Mouse (Mus musculus): ENCODE data around the gene Prss34. TPM values are rescaled to one million over a fixed set of nuclear protein-coding genes. Genes with fewer than 3 reads are reported as not detected.

The Prss34 gene
- polyA plus RNA-seq (2016; fragmentation: Nextera tagmentation; extraction: Ambion mirVana) = not detected in 2 replicates

GRCm38 (mm10) chr17:25298094-25298493 lies at the start of gene Prss34:
Gene Prss34, plus strand, starts transcription at chr17:25298394.
- Histone ChIP-seq H3K36me3 (no peaks in the 10 kb centered on the region), H3K4me1 (no peaks in the 10 kb centered on the region), H3K27me3 (ENCODE audit: low read depth, poor library complexity, severe bottlenecking) (no peaks in the 10 kb centered on the region), H3K27ac (replicated peaks) (no peak within 1 kb of the TSS), H3K4me3 (no peak within 1 kb of the TSS), H3K9me3 (replicated peaks) (no peaks in the 10 kb centered on the region)
- no peak for DNase-seq (ENCODE audit: low spot score)
- WGBS = 87% methylated on average over 5 of the region's 5 CpGs

DNA sequence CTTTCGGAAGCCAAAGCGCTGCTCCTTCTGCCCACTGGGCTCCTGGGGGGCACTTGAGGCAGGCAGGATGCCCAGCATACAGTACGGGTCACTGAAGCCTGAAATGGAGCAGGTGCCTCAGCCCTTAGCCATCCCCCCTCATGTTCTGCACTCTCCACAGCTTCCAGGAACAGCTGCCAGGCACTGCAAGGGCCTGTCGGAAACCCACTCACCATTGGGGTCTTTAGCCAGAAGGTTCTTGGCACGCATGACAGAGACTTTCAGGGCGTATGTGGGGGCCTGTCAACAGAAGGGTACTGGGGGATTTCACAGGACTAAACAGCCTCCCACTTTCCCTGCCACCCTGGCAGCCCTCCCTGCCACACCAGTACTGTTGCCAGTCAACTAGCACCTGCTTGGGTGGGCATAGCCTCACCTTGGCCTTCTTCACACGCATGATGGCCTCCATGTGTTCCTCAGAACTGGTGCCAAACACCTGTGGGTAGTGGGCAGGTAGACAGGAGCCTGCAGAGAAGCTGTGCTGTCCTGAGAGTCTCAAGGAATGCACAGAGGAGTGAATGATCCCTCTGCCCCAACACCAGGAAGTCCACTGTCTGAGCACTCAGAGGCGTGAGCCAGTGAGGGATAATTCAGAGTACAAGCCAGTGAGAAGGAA lies 47.9 kb upstream of the Prss34 start:
- H3K4me1 ChIP-seq = peaks cover 39% of the 10 kb centered on the region
- no peaks in the 10 kb centered on the region for H3K9me3 ChIP-seq (replicated peaks)
- WGBS = 84% methylated on average over 8 of the region's 8 CpGs
- H3K27me3 ChIP-seq (ENCODE audit: low read depth, poor library complexity, severe bottlenecking) = peaks cover 25% of the 10 kb centered on the region
- no peak overlapping the region for H3K27ac ChIP-seq (replicated peaks)
- no peak overlapping the region for H3K4me3 ChIP-seq
- H3K36me3 ChIP-seq = peaks cover 10% of the 10 kb centered on the region
- no peak for DNase-seq (ENCODE audit: low spot score)

- no peaks in the 10 kb centered on the region for H3K9me3 ChIP-seq (replicated peaks)
- no peaks in the 10 kb centered on the region for H3K36me3 ChIP-seq
- H3K4me3 ChIP-seq = peak overlapping the region; percentile 23; the same call in 1 of the 2 replicates
- WGBS = 22% methylated on average over 3 of the region's 3 CpGs
- peaks cover 46% of the 10 kb centered on the region for H3K27me3 ChIP-seq (ENCODE audit: low read depth, poor library complexity, severe bottlenecking)
- H3K27ac ChIP-seq (replicated peaks) = peak overlapping the region; percentile 55; the same call in 1 of the 2 replicates
- peaks cover 52% of the 10 kb centered on the region for H3K4me1 ChIP-seq
- peak; percentile 70 for DNase-seq (ENCODE audit: low spot score)
Measured at GRCm38 (mm10) chr17:25252643-25253042, 45.6 kb upstream of the Prss34 start.

GRCm38 (mm10) chr17:25253760-25254159 lies 44.4 kb upstream of the Prss34 start:
- H3K4me1 ChIP-seq = peaks cover 59% of the 10 kb centered on the region

DNA sequence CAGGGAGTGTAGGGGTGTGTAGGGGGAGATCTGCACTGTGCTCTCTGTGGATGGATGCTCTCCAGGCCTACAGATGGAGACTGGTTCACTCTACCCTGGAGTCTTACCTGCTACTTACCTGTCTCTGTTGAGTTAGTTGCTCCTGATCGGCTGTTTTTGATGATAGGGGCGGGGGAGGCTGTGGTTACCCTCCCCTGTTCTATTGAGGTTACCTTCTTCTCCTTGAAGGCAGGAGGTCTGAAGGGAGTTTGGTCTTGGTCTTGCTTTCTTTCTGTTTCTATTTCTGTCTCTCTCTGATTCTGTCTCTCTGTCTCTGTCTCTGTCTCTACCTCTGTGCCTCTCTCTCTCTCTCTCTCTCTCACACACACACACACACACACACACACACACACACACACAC lies 43.1 kb upstream of the Prss34 start:
- WGBS = 74% methylated on average over 2 of the region's 2 CpGs
- Histone ChIP-seq H3K27me3 (ENCODE audit: low read depth, poor library complexity, severe bottlenecking) (peaks cover 46% of the 10 kb centered on the region), H3K9me3 (replicated peaks) (no peaks in the 10 kb centered on the region), H3K27ac (replicated peaks) (no peak overlapping the region), H3K36me3 (peaks cover 19% of the 10 kb centered on the region), H3K4me3 (0 out of 2 replicates have a peak overlapping the region, but pooled peaks have one; percentile 53), H3K4me1 (peaks cover 62% of the 10 kb centered on the region)
- no peak for DNase-seq (ENCODE audit: low spot score)

More at GRCm38 (mm10) chr17:25253760-25254159, 44.4 kb upstream of the Prss34 start:
- H3K27ac ChIP-seq (replicated peaks) = peak overlapping the region; percentile 55
- peaks cover 46% of the 10 kb centered on the region for H3K27me3 ChIP-seq (ENCODE audit: low read depth, poor library complexity, severe bottlenecking)
- 20% methylated on average over 10 of the region's 10 CpGs for WGBS
- no peaks in the 10 kb centered on the region for H3K9me3 ChIP-seq (replicated peaks)
- peaks cover 5% of the 10 kb centered on the region for H3K36me3 ChIP-seq
- peak overlapping the region; percentile 24; the same call in 1 of the 2 replicates for H3K4me3 ChIP-seq
- DNase-seq (ENCODE audit: low spot score) = peak; percentile 52

DNA sequence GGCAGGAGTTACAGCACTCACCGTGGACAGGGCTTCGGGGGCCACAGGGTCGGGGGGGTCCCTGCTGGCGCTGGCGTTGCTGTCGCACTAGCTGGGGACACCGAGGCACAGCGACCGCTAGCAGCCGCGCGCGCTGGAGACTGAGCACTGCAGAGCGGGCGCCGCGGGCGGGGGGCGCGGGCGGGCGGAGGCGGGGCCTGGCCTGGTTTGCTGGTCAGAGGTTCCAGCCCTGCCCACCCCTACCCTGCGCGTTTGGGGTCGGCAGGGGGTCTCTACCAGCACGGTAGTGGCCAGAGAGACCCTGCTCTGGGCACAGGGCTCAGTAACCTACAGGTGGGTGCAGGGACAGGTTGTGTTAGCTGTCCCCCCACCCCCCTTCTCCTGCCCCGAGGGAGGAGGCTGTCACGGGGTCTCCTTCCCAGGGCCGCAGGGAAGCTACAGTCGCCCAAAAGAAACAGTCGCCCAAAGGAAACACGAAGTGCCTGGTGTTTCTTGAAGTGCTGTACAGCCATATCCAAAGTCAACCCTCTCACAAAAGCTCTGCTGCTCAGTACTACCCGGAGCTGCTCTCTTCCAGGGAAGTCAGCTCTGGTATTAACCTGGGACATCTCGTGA lies 41.9 kb upstream of the Prss34 start, which contains the start of gene Baiap3:
TSS of gene Baiap3 (minus strand) at position 225 of the 615 bp plus-strand sequence.
- H3K4me1 ChIP-seq = peaks cover 62% of the 10 kb centered on the region
- peaks cover 26% of the 10 kb centered on the region for H3K36me3 ChIP-seq
- no peaks in the 10 kb centered on the region for H3K9me3 ChIP-seq (replicated peaks)
- peak; percentile 58 for DNase-seq (ENCODE audit: low spot score)
- WGBS = 4% methylated on average over 33 of the region's 35 CpGs
- H3K4me3 ChIP-seq = peak within 1 kb of the TSS; percentile 53
- peak within 1 kb of the TSS; percentile 50; the same call in 1 of the 2 replicates for H3K27ac ChIP-seq (replicated peaks)
- peaks cover 46% of the 10 kb centered on the region for H3K27me3 ChIP-seq (ENCODE audit: low read depth, poor library complexity, severe bottlenecking)

DNA sequence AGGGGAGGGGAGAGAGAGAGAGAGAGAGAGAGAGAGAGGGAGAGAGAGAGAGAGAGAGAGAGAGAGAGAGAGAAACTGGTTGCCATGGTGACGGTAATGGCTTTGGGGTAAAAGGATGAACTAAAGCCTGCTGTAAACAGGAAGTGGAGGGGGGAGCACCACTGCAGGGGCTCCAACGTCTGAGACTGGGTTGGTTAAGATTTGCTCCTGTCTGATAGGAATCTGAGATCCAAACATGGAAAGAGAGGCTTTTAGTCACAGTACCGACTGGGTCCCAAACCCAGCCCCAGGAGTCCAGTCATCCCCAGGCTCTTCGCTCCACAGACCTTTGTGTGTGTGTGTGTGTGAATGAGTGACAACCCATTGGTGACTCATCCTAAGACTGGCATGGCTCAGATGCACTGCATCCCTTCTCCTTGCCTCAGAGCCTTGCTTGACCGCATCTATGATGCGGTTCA lies 40.4 kb upstream of the Prss34 start:
- H3K27me3 ChIP-seq (ENCODE audit: low read depth, poor library complexity, severe bottlenecking) = peaks cover 43% of the 10 kb centered on the region
- H3K27ac ChIP-seq (replicated peaks) = no peak overlapping the region
- H3K4me1 ChIP-seq = peaks cover 51% of the 10 kb centered on the region
- peaks cover 32% of the 10 kb centered on the region for H3K36me3 ChIP-seq
- DNase-seq (ENCODE audit: low spot score) = no peak
- H3K4me3 ChIP-seq = no peak overlapping the region
- no peaks in the 10 kb centered on the region for H3K9me3 ChIP-seq (replicated peaks)
- 57% methylated on average over 6 of the region's 6 CpGs for WGBS

DNA sequence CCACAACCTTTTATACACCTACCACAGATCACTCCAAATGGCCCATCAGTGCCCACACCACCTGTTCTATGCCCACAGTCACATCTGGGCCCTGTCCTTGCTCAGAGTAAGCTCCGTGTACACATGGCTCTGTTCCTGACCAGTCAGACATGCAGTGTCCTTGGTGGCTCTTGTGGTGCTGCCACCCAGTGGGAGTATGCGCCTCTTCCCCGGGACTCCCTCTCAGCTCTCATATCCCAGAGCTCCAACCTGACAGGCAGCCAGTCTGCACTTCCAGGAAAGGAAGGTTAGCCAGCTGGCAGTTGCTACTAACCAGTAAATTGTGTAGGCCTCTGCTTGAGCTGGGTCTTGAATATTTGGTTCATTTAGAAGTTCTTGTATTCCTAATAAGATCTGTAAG lies 33.7 kb upstream of the Prss34 start:
- no peak overlapping the region for H3K27ac ChIP-seq (replicated peaks)
- H3K36me3 ChIP-seq = peaks cover 86% of the 10 kb centered on the region
- no peak overlapping the region for H3K4me3 ChIP-seq
- no peaks in the 10 kb centered on the region for H3K27me3 ChIP-seq (ENCODE audit: low read depth, poor library complexity, severe bottlenecking)
- no peak for DNase-seq (ENCODE audit: low spot score)
- H3K9me3 ChIP-seq (replicated peaks) = no peaks in the 10 kb centered on the region
- H3K4me1 ChIP-seq = peaks cover 6% of the 10 kb centered on the region
- 82% methylated on average over 3 of the region's 3 CpGs for WGBS

- Histone ChIP-seq H3K4me1 (peaks cover 41% of the 10 kb centered on the region), H3K27me3 (ENCODE audit: low read depth, poor library complexity, severe bottlenecking) (no peaks in the 10 kb centered on the region), H3K9me3 (replicated peaks) (no peaks in the 10 kb centered on the region), H3K36me3 (peaks cover 62% of the 10 kb centered on the region), H3K27ac (replicated peaks) (no peak overlapping the region), H3K4me3 (peak overlapping the region; percentile 99)
- WGBS = 87% methylated on average over 2 of the region's 2 CpGs
- no peak for DNase-seq (ENCODE audit: low spot score)
Measured at GRCm38 (mm10) chr17:25270795-25271335, 27.3 kb upstream of the Prss34 start.

- 1% methylated on average over 10 of the region's 10 CpGs for WGBS
- Histone ChIP-seq H3K36me3 (peaks cover 47% of the 10 kb centered on the region), H3K4me1 (peaks cover 41% of the 10 kb centered on the region), H3K27ac (replicated peaks) (peak overlapping the region; percentile 99), H3K4me3 (peak overlapping the region; percentile 99), H3K9me3 (replicated peaks) (no peaks in the 10 kb centered on the region), H3K27me3 (ENCODE audit: low read depth, poor library complexity, severe bottlenecking) (no peaks in the 10 kb centered on the region)
- no peak for DNase-seq (ENCODE audit: low spot score)
Measured at GRCm38 (mm10) chr17:25272326-25272725, 25.9 kb upstream of the Prss34 start.

DNA sequence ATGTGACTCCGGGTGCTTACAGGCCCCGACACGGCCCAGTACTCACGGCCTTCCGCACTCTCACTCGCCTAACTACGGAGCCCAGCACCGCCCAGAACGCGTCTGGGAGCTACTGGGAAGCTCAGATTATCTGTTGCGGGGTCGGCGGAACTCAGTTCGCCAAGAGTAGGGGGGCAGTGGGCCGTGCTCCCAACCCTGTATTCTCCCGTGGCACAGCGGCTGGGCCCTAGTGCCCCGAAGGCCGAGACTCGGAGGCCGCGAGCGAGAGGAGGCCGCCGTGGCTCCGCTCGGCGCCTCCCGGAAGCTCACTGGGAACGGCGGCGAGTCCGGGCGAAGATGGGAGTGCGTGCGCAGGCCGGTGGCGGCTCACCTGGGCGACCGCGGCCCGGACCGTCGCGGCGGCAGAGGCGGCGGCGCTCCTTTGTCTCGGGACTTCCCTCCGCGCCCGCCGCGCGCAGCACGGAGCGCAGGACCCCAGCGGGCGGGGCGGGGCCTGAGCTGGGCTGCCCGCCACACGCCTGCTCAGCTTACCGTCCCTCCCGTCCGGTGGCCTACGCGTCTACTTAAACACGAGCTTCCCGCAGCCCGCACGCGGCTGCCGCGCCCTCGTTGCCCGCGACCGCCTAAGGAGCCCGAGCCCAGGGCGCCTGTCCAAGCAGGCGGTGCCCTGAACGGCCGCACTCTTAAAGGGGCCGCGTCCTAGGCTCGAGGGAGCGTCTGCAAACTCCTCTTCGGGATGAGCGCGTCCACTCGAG lies 25.1 kb upstream of the Prss34 start:
- Histone ChIP-seq H3K4me1 (peaks cover 41% of the 10 kb centered on the region), H3K4me3 (peak overlapping the region; percentile 99), H3K27me3 (ENCODE audit: low read depth, poor library complexity, severe bottlenecking) (no peaks in the 10 kb centered on the region), H3K9me3 (replicated peaks) (no peaks in the 10 kb centered on the region), H3K27ac (replicated peaks) (peak overlapping the region; percentile 99), H3K36me3 (peaks cover 39% of the 10 kb centered on the region)
- peak; percentile 92 for DNase-seq (ENCODE audit: low spot score)
- WGBS = under 1% methylated on average over 92 of the region's 92 CpGs

DNA sequence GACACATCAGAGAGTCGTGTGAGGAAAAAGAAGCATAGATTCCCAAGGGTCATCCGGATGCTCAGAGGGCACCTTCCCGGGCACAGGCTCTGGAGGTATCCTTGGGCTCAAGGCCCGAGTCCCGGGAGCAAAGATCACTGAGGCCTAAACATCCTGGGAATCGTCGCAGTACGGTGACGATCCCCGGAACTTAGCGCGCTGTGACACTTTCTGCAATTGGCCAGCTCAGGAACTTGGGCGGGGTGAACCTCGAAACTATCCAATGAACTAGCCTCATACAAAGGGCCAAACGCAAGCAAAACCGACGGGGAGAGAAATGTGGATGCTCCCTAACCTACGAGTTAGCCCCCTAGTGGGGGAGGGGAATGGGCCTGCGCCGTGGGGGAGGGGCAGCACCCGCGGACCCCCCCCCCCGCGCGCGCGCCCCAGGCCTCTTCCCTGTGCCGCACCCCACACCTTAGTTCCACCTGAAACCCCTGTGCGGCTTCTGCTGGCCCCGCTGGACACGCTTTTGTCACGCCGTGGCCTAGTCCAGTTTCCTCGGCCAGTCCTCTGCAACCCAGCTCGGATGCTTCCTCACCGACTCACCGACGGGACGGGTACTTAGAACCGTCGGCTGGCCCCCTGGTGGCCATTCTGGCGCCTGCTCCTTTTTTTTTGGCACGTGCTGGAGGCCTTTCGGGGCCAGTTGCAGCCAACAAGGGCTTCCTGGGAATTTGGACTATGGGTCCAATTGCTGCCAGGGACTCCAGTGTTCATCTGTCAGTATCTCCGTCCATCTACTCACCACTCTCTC lies 24.3 kb upstream of the Prss34 start:
- no peaks in the 10 kb centered on the region for H3K9me3 ChIP-seq (replicated peaks)
- peak overlapping the region; percentile 99 for H3K27ac ChIP-seq (replicated peaks)
- DNase-seq (ENCODE audit: low spot score) = peak; percentile 95
- H3K36me3 ChIP-seq = peaks cover 31% of the 10 kb centered on the region
- H3K4me3 ChIP-seq = peak overlapping the region; percentile 99
- no peaks in the 10 kb centered on the region for H3K27me3 ChIP-seq (ENCODE audit: low read depth, poor library complexity, severe bottlenecking)
- WGBS = under 1% methylated on average over 44 of the region's 45 CpGs
- H3K4me1 ChIP-seq = peaks cover 41% of the 10 kb centered on the region

All from midbrain, embryonic 10.5 days (tissue).